Mouse (Mus musculus): ENCODE data around the gene Nif3l1.

GRCm38 (mm10) chr1:58410776-58411175 is 34.2 kb upstream of the Nif3l1 start:
- TF ChIP-seq CTCF (IDR thresholded peaks at IDR 0.05) (no peak), EP300 (IDR thresholded peaks at IDR 0.05) (no peak)
